Mouse (Mus musculus): ENCODE measurements around the gene Fam222a.

DNA sequence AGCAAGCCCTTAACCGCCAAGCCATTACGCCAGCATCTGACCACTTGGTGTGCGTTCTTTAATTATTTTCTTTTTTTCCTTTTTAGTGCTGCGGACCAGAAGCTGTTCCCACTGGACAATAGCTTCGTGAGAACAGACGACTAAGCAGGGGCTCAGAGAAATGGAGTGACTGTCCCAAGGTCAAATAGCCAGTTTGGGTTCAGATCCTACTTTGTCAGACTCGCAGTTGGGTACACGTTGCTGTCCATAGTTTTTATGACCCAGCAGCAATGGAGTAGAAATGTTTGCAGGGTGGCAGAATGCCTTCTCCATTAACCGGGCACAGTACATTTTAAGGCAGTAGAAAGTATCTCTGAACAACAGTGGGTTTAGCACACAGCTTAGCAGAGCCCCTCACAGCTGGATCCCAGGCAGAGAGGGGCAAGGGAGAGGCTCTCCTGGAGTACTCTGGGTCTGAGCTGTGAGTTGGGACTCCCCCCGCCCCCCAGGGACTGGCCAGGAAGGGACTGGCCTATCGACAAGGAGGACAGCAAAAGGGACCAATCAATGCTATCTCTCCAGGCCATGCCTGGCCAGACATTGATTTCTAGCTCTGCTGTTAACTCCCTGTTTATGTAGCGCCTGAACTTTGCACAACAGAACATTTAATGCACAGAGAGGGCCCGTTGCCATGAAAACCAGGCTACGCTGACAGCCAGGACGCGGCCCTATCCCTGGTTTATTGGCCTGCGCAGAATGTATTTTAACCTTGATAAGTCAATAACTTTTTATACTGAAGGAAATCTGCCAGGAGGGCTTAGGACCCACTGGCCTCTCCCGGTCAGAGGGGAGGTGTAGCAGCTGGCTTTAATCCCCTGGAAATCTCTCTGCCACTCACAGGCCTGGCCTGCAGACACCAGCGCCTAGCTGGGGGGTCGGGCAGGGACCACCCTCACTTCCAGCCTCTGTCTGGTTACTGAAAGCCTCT is 9.8 kb upstream of the Fam222a start:
- TF ChIP-seq CTCF (IDR thresholded peaks at IDR 0.05; ENCODE audit: low read depth) (no peak), EP300 (IDR thresholded peaks at IDR 0.05; ENCODE audit: low read depth) (no peak)
